Mouse (Mus musculus) thymus, adult 2 months (tissue): ENCODE measurements at regions not wholly inside any gene's neighbourhood (a gene's known extent, or its start where the extent isn't known, plus 50 kb on each side); places are given as distances from the start of the nearest gene placed in this dataset.

Experiments used
- DNase-seq: peaks from one replicate; pipeline ENCODE4 v3.0.0; 2021
- H3K27ac ChIP-seq: fragments of 200-500 bp; 2 replicates; pipeline ENCODE4 v1.5.1; 2012; ENCODE audit warnings: low read length, control low read depth; ENCODE audit not compliant: control insufficient read depth, insufficient read depth
- H3K27me3 ChIP-seq: fragments of 200-500 bp; 2 replicates; pipeline ENCODE4 v1.6.1; 2012; ENCODE audit warnings: mild to moderate bottlenecking, low read length, moderate library complexity, mixed read lengths; ENCODE audit not compliant: control insufficient read depth, insufficient read depth
- H3K36me3 ChIP-seq: fragments of 200-500 bp; 2 replicates; pipeline ENCODE4 v1.6.1; 2012; ENCODE audit warnings: mild to moderate bottlenecking, low read length, moderate library complexity; ENCODE audit not compliant: control insufficient read depth, insufficient read depth
- H3K4me1 ChIP-seq: fragments of 200-500 bp; replicated peaks from 2 replicates; pipeline ENCODE4 v1.6.1; 2012; ENCODE audit warnings: low read length; ENCODE audit not compliant: control insufficient read depth, insufficient read depth
- H3K4me3 ChIP-seq: fragments of 200-500 bp; 2 replicates; pipeline ENCODE4 v1.5.1; 2012; ENCODE audit warnings: mild to moderate bottlenecking, low read length, control low read depth, moderate library complexity; ENCODE audit not compliant: control insufficient read depth, insufficient read depth
- CTCF ChIP-seq: fragments of 200-500 bp; IDR thresholded peaks from 2 replicates; pipeline ENCODE4 v1.5.1; 2012; ENCODE audit warnings: mild to moderate bottlenecking, control low read depth, low read length, moderate library complexity, borderline replicate concordance; ENCODE audit not compliant: control insufficient read depth, poor library complexity, insufficient read depth; ENCODE audit errors: extremely low read depth
- POLR2A ChIP-seq: fragments of 200-500 bp; IDR thresholded peaks from 2 replicates; pipeline ENCODE4 v1.6.1; 2012; ENCODE audit warnings: mild to moderate bottlenecking, low read length, control low read depth, moderate library complexity; ENCODE audit not compliant: control insufficient read depth, poor library complexity, insufficient read depth; ENCODE audit errors: extremely low read depth
- WGBS: fragments of 180-500 bp; shearing (Covaris S2); methylation state at CpG from one replicate; pipeline ENCODE4 v1.1.7; 2018; 5-methylcytosine and 5-hydroxymethylcytosine counted together

DNA sequence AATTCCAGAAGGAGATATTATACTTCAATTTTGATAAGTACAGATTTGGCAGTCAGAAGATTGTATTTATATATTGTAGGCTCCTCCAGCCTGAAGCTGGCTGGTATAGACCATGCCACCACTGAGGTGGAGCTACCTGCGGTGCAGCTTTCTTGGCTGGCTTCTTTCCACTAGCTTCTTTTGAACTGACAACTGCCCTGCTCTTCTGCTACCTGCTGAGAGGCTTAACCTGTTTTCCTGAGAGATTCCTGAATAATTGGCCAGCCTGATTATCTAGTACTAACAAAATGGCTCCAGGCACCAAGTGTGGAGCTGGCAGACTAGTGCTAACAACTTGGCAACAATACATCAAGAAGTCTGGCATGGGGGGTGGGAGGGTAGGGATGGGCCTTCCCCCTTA lies 132.0 kb downstream of the 4933402N22Rik start:
- H3K4me3 ChIP-seq: no peak overlapping the region
- 87% methylated on average over 1 of the region's 1 CpGs for WGBS
- no peak for TF ChIP-seq POLR2A
- no peak for TF ChIP-seq CTCF
- no peak overlapping the region for H3K27ac ChIP-seq
- H3K4me1 ChIP-seq: no peaks in the 10 kb centered on the region
- H3K27me3 ChIP-seq: no peaks in the 10 kb centered on the region
- no peak for DNase-seq
- no peaks in the 10 kb centered on the region for H3K36me3 ChIP-seq

DNA sequence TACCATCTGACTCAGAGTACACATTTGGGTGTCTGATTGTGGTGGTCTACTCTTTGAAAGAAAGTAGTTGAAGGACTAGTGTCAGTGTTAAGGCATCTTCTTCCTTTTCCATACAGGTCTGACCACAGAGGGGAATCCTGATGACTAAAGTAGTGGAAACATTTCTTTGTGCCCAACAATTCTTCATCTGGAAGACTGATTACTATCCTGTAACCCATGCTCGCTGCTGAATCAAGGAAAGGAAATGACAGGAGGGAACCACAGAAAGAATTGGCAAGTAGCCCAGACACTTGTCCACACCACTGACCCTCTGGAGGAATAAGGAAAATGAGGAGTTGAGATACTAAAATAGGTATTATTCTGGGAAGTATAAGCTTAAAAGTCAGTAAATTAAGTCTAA lies 162.3 kb downstream of the 4933402N22Rik start:
- no peak for DNase-seq
- 33% methylated on average over 1 of the region's 1 CpGs for WGBS
- Histone ChIP-seq H3K27me3 (no peaks in the 10 kb centered on the region), H3K4me3 (no peak overlapping the region), H3K4me1 (no peaks in the 10 kb centered on the region), H3K36me3 (no peaks in the 10 kb centered on the region), H3K27ac (no peak overlapping the region)
- TF ChIP-seq POLR2A (no peak), CTCF (no peak)

DNA sequence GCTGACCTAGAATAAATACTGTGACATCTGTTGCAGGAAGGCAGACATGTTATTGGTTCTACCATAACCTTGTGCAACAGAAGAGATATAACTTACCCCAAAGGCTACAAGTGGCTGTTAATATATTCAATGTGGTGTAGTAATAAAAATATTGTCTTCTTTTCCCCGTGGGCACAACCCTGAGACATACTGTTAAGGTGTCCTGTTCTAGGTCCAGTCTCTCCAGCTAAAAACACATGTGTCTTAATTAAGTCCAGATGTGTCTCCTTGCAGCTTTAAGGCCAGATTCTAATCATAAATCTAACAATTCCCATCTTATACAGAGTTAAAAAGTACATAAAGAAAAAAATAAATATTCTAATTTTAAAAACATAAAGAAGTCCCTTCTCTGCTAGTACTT lies 175.8 kb downstream of the 4933402N22Rik start:
- H3K36me3 ChIP-seq: no peaks in the 10 kb centered on the region
- no peaks in the 10 kb centered on the region for H3K4me1 ChIP-seq
- WGBS: 93% methylated on average over 1 of the region's 1 CpGs
- no peak overlapping the region for H3K4me3 ChIP-seq
- H3K27me3 ChIP-seq: no peaks in the 10 kb centered on the region
- no peak for DNase-seq
- H3K27ac ChIP-seq: no peak overlapping the region
- no peak for TF ChIP-seq CTCF
- TF ChIP-seq POLR2A: no peak

DNA sequence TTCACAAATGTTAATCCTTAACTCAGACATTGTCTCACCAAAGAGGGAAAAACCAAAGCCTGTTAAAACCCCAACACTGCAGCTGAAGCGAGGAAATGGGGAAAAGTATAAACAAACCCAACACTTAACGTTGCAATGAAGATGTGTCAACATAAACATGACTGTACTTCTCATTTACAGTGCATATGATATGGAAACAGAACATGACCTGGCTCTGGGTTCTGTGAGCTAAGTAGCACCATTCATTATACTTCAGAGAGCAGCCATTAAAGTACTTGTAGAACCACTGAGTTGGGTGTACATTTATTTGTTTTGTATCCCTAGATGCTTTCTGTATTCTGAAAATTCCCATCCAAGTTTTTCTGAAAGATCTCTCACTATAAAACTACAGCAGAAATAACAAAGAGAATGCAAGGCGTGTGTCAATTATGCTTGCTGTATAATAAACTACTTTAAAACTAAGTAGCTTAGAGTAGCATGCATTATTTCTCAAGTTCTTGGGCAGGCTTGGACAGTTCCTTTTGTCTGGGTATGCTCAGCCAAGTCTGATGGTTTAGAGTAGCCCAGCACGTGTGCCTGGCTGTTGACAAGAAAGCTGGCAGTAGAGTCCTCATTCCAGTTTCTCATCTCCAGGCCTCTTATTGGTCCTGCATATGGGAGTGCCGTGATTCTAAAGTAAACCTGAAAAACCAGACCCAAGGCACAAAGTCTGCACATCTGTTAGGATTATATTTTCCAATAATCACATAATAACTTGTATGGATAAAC lies 198.9 kb downstream of the 4933402N22Rik start:
- Histone ChIP-seq H3K4me1 (no peaks in the 10 kb centered on the region), H3K4me3 (no peak overlapping the region), H3K27ac (no peak overlapping the region), H3K36me3 (no peaks in the 10 kb centered on the region), H3K27me3 (no peaks in the 10 kb centered on the region)
- TF ChIP-seq CTCF (no peak), POLR2A (no peak)
- 87% methylated on average over 5 of the region's 5 CpGs for WGBS
- no peak for DNase-seq

DNA sequence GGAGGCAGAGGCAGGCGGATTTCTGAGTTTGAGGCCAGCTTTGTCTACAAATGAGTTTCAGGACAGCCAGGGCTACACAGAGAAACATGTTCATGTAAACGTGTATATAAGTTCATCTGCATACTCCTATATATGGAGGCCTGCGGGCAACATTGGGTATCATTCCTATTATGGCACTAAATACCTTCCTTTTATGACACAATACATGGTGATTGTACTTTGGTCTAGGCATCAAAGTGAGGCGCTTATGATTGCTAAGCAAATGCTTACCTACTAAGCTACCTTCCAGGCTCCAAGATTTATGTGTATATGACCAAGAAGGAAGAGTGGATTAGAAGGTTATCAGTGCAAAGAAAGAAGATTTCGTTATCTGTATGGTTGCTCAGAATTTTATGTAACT lies 207.1 kb downstream of the 4933402N22Rik start:
- DNase-seq: no peak
- H3K4me1 ChIP-seq: no peaks in the 10 kb centered on the region
- 95% methylated on average over 5 of the region's 5 CpGs for WGBS

DNA sequence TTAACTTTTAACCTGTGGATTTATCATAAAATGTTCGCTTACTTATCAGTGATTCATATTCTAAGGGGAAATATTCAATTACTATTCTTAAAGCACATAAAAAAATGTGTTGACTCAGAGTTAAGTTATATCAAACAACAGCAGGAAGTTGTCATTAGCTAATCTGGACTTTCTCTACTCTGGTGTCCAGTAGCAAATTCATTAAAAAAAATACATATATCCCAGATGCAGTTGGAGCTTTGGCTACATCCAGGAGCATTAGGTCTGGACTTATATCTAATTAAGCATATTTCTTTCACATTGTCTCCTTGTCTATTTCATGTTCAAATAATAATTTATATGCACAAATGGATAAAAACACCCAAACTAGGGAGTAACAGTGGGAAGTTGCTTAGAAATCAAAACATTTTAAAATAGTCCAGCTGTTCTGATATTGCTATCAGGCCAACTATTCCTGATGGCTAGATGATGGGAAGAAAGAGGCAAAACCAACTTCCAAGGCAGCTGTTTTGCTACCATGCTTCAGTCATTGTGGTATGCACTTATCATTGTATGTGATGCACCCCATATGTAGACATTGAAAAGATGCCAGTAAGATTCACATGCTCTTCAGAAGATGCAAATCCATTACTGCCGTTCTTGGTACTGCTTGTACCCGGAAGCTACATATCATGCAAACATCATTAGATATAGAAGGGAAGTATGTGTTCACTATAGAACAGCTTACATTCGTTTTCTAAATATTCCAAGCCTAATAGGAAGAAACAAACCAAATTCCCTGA lies 209.8 kb downstream of the 4933402N22Rik start:
- no peaks in the 10 kb centered on the region for H3K36me3 ChIP-seq
- 91% methylated on average over 4 of the region's 4 CpGs for WGBS
- no peak overlapping the region for H3K27ac ChIP-seq
- no peaks in the 10 kb centered on the region for H3K4me1 ChIP-seq
- TF ChIP-seq POLR2A: no peak
- TF ChIP-seq CTCF: no peak
- no peaks in the 10 kb centered on the region for H3K27me3 ChIP-seq
- H3K4me3 ChIP-seq: no peak overlapping the region
- no peak for DNase-seq

More for the DNA sequence above, 207.1 kb downstream of the 4933402N22Rik start:
- no peak overlapping the region for H3K4me3 ChIP-seq
- H3K27me3 ChIP-seq: no peaks in the 10 kb centered on the region
- TF ChIP-seq CTCF: no peak
- no peak for TF ChIP-seq POLR2A
- H3K36me3 ChIP-seq: no peaks in the 10 kb centered on the region
- H3K27ac ChIP-seq: no peak overlapping the region
